16 mouse cellular contexts compared by ENCODE assay signal in the genomic region with DNA sequence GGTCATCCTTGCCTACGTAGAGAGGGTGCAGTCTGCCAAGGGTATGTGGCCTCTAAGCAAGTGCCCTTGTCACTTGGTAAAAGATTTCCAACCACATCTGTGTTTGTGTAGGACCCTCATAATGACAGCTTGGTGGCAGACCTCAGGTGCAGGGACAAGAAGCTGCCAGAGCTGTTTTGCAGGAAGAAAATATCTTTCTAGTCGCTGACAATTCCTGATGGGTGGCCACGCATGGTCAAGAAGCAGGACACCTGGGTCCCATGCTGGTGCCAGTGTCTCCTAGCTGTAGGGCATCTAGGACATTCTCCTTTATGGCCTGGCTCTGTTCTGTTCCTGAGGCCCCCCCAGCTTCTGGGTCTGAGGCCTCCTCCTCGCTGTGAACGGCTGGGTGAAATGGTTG. TPM values are rescaled to one million over a fixed set of nuclear protein-coding genes. Genes with fewer than 3 reads are reported as not detected.
DNase-seq lines count a peak whose midpoint lies in the region; ATAC-seq and TF ChIP-seq lines count a peak whose summit lies in the region.
"Had no signal": no experiment of that assay in that cellular context is flagged by ENCODE, and none has a peak within 500 bp of the region (broad histone marks: within the 10 kb centered on the region; RNA-seq: fewer than 3 reads in every experiment).

No protein-coding gene starts in this region.

- no peak overlapping the region for H3K4me2 ChIP-seq in forebrain, embryonic 15.5 days (replicated peaks)
- H3K4me2 ChIP-seq in hindbrain, embryonic 12.5 days (replicated peaks), result 0 out of 2 replicates have a peak overlapping the region, but pooled peaks have one; percentile 11
- H3K4me2 ChIP-seq in hindbrain, embryonic 13.5 days, result no peak overlapping the region
- H3K4me2 ChIP-seq in midbrain, embryonic 13.5 days (replicated peaks), result peak overlapping the region; percentile 11; the same call in 1 of the 2 replicates
- H3K4me2 ChIP-seq in midbrain, embryonic 14.5 days (ENCODE audit: low read length), result no peak overlapping the region
- no peak overlapping the region for H3K4me2 ChIP-seq in limb, embryonic 14.5 days (replicated peaks; ENCODE audit: low read depth, low read length, severe bottlenecking)
- H3K4me2 ChIP-seq: neural tube, embryonic 13.5 days had no signal

- no peak for ATAC-seq in forebrain, embryonic 15.5 days (replicated peaks)
- ATAC-seq in hindbrain, embryonic 12.5 days (ENCODE audit: low FRiP score), result no peak
- ATAC-seq in hindbrain, embryonic 13.5 days (ENCODE audit: low FRiP score), result no peak
- no peak for ATAC-seq in midbrain, embryonic 13.5 days
- no peak for ATAC-seq in midbrain, embryonic 14.5 days (ENCODE audit: low FRiP score, low TSS enrichment)
- no peak for ATAC-seq in limb, embryonic 14.5 days (ENCODE audit: low FRiP score, low read depth)
- ATAC-seq: CD4-positive, CD25-positive, alpha-beta regulatory T cell, adult 4 months; inflammation-experienced regulatory T-cells, adult 6 months; liver, embryonic 12.5 days had no signal

- peaks cover 38% of the 10 kb centered on the region for H3K27me3 ChIP-seq in forebrain, embryonic 10.5 days (ENCODE audit: poor library complexity, severe bottlenecking)
- H3K27me3 ChIP-seq in forebrain, embryonic 15.5 days, result no peaks in the 10 kb centered on the region
- peaks cover 12% of the 10 kb centered on the region; the same call in 1 of the 2 replicates for H3K27me3 ChIP-seq in hindbrain, embryonic 12.5 days
- H3K27me3 ChIP-seq in hindbrain, embryonic 13.5 days, result peaks cover 19% of the 10 kb centered on the region; the same call in 1 of the 2 replicates
- H3K27me3 ChIP-seq in midbrain, embryonic 13.5 days, result peaks cover 14% of the 10 kb centered on the region; the same call in 1 of the 2 replicates
- no peaks in the 10 kb centered on the region for H3K27me3 ChIP-seq in midbrain, embryonic 14.5 days (ENCODE audit: control insufficient read depth, insufficient read depth, low read length)
- H3K27me3 ChIP-seq in limb, embryonic 14.5 days (ENCODE audit: control insufficient read depth, insufficient read depth, low read length), result no peaks in the 10 kb centered on the region

- peaks cover 21% of the 10 kb centered on the region for H3K4me1 ChIP-seq in forebrain, embryonic 10.5 days
- H3K4me1 ChIP-seq in forebrain, embryonic 15.5 days, result peaks cover 12% of the 10 kb centered on the region
- no peaks in the 10 kb centered on the region for H3K4me1 ChIP-seq in hindbrain, embryonic 12.5 days
- H3K4me1 ChIP-seq in hindbrain, embryonic 13.5 days (replicated peaks), result peaks cover 8% of the 10 kb centered on the region
- H3K4me1 ChIP-seq in midbrain, embryonic 13.5 days (replicated peaks), result peaks cover 17% of the 10 kb centered on the region; the same call in 1 of the 2 replicates
- H3K4me1 ChIP-seq in midbrain, embryonic 14.5 days (ENCODE audit: control insufficient read depth, insufficient read depth, low read length), result no peaks in the 10 kb centered on the region
- H3K4me1 ChIP-seq in limb, embryonic 14.5 days (ENCODE audit: control insufficient read depth, insufficient read depth, low read length), result 0 out of 2 replicates have a peak, but pooled peaks cover 3% of the 10 kb centered on the region

- DNase-seq in forebrain, embryonic 10.5 days (ENCODE audit: extremely low spot score, low spot score), result no peak
- no peak for DNase-seq in midbrain, embryonic 14.5 days
- no peak for DNase-seq in limb, embryonic 14.5 days (ENCODE audit: low spot score)
- DNase-seq in layer of hippocampus, adult 9-11 months, result no peak
- DNase-seq: right cerebral cortex, postnatal 25 days had no signal

- 63% methylated on average over 5 of the region's 5 CpGs for WGBS in forebrain, embryonic 10.5 days
- WGBS in forebrain, embryonic 15.5 days, result 70% methylated on average over 5 of the region's 5 CpGs
- 68% methylated on average over 5 of the region's 5 CpGs for WGBS in hindbrain, embryonic 12.5 days
- WGBS in hindbrain, embryonic 13.5 days, result 64% methylated on average over 5 of the region's 5 CpGs
- WGBS in midbrain, embryonic 13.5 days, result 66% methylated on average over 5 of the region's 5 CpGs
- 64% methylated on average over 5 of the region's 5 CpGs for WGBS in midbrain, embryonic 14.5 days
- WGBS in limb, embryonic 14.5 days, result 59% methylated on average over 5 of the region's 5 CpGs

- H3K4me3 ChIP-seq in forebrain, embryonic 10.5 days, result peak overlapping the region; percentile 30; the same call in 1 of the 2 replicates
- H3K4me3 ChIP-seq in forebrain, embryonic 15.5 days, result no peak overlapping the region
- no peak overlapping the region for H3K4me3 ChIP-seq in hindbrain, embryonic 12.5 days
- no peak overlapping the region for H3K4me3 ChIP-seq in hindbrain, embryonic 13.5 days
- H3K4me3 ChIP-seq in midbrain, embryonic 13.5 days (replicated peaks), result no peak overlapping the region
- no peak overlapping the region for H3K4me3 ChIP-seq in midbrain, embryonic 14.5 days (replicated peaks; ENCODE audit: low read depth, low read length)
- no peak overlapping the region for H3K4me3 ChIP-seq in limb, embryonic 14.5 days (replicated peaks; ENCODE audit: low read length)
- H3K4me3 ChIP-seq: erythroblast, embryonic 14.5 days; liver, embryonic 12.5 days; neural tube, embryonic 13.5 days had no signal

- TF ChIP-seq POLR2A in limb, embryonic 14.5 days (IDR thresholded peaks at IDR 0.05; ENCODE audit: borderline replicate concordance, extremely low read depth, insufficient read depth, insufficient read length), result no peak

- H3K27ac ChIP-seq in forebrain, embryonic 10.5 days, result 0 out of 2 replicates have a peak overlapping the region, but pooled peaks have one; percentile 20
- no peak overlapping the region for H3K27ac ChIP-seq in forebrain, embryonic 15.5 days (replicated peaks)
- no peak overlapping the region for H3K27ac ChIP-seq in hindbrain, embryonic 12.5 days
- no peak overlapping the region for H3K27ac ChIP-seq in hindbrain, embryonic 13.5 days
- no peak overlapping the region for H3K27ac ChIP-seq in midbrain, embryonic 13.5 days
- no peak overlapping the region for H3K27ac ChIP-seq in midbrain, embryonic 14.5 days (replicated peaks; ENCODE audit: low read depth, low read length)
- H3K27ac ChIP-seq in limb, embryonic 14.5 days (replicated peaks; ENCODE audit: low read depth, low read length), result no peak overlapping the region
- H3K27ac ChIP-seq: kidney, postnatal 0 days; liver, embryonic 12.5 days; neural tube, embryonic 13.5 days had no signal

- H3K36me3 ChIP-seq in forebrain, embryonic 10.5 days (replicated peaks), result no peaks in the 10 kb centered on the region
- no peaks in the 10 kb centered on the region for H3K36me3 ChIP-seq in forebrain, embryonic 15.5 days
- no peaks in the 10 kb centered on the region for H3K36me3 ChIP-seq in hindbrain, embryonic 12.5 days
- no peaks in the 10 kb centered on the region for H3K36me3 ChIP-seq in hindbrain, embryonic 13.5 days
- H3K36me3 ChIP-seq in midbrain, embryonic 13.5 days, result no peaks in the 10 kb centered on the region
- H3K36me3 ChIP-seq in midbrain, embryonic 14.5 days (ENCODE audit: control insufficient read depth, insufficient read depth, low read length), result no peaks in the 10 kb centered on the region
- no peaks in the 10 kb centered on the region for H3K36me3 ChIP-seq in limb, embryonic 14.5 days (ENCODE audit: control insufficient read depth, insufficient read depth, low read length)
- H3K36me3 ChIP-seq: liver, embryonic 12.5 days; neural tube, embryonic 13.5 days had no signal

- H3K9me3 ChIP-seq in forebrain, embryonic 10.5 days, result no peaks in the 10 kb centered on the region
- H3K9me3 ChIP-seq in forebrain, embryonic 15.5 days, result no peaks in the 10 kb centered on the region
- no peaks in the 10 kb centered on the region for H3K9me3 ChIP-seq in hindbrain, embryonic 12.5 days (replicated peaks)
- H3K9me3 ChIP-seq in hindbrain, embryonic 13.5 days, result no peaks in the 10 kb centered on the region
- H3K9me3 ChIP-seq in midbrain, embryonic 13.5 days, result no peaks in the 10 kb centered on the region
- no peaks in the 10 kb centered on the region for H3K9me3 ChIP-seq in midbrain, embryonic 14.5 days (ENCODE audit: control insufficient read depth, low read length)
- no peaks in the 10 kb centered on the region; the same call in 1 of the 2 replicates for H3K9me3 ChIP-seq in limb, embryonic 14.5 days (ENCODE audit: control insufficient read depth, low read length)
- H3K9me3 ChIP-seq: liver, embryonic 12.5 days; neural tube, embryonic 13.5 days had no signal

- H3K9ac ChIP-seq in forebrain, embryonic 15.5 days (replicated peaks), result no peak overlapping the region
- H3K9ac ChIP-seq in hindbrain, embryonic 12.5 days, result no peak overlapping the region
- H3K9ac ChIP-seq in hindbrain, embryonic 13.5 days, result no peak overlapping the region
- H3K9ac ChIP-seq in midbrain, embryonic 13.5 days (replicated peaks), result no peak overlapping the region
- H3K9ac ChIP-seq in midbrain, embryonic 14.5 days (replicated peaks; ENCODE audit: low read length), result no peak overlapping the region
- H3K9ac ChIP-seq in limb, embryonic 14.5 days (ENCODE audit: low read depth, low read length, severe bottlenecking), result 0 out of 2 replicates have a peak overlapping the region, but pooled peaks have one; percentile 0
- H3K9ac ChIP-seq: liver, embryonic 12.5 days; lung, embryonic 14.5 days; neural tube, embryonic 13.5 days had no signal

RNA-seq across cellular contexts. Expression of a gene that starts 18.1 kb away (rescaled TPM):
- polyA plus RNA-seq in forebrain, embryonic 10.5 days (2016; fragmentation: Nextera tagmentation; extraction: Ambion mirVana), result not detected in 2 replicates
- not detected in 2 replicates for polyA plus RNA-seq in forebrain, embryonic 15.5 days (2015; fragmentation: Nextera tagmentation; extraction: Ambion mirVana)
- polyA plus RNA-seq in hindbrain, embryonic 12.5 days (2016; fragmentation: Nextera tagmentation; extraction: Ambion mirVana), result not detected in 2 replicates
- polyA plus RNA-seq in hindbrain, embryonic 13.5 days (2015; fragmentation: Nextera tagmentation; extraction: Ambion mirVana), result 0.08 TPM in 1 of 2 replicates, not detected in the other
- not detected in 2 replicates for polyA plus RNA-seq in midbrain, embryonic 13.5 days (2015; fragmentation: Nextera tagmentation; extraction: Ambion mirVana)
- polyA plus RNA-seq in midbrain, embryonic 14.5 days (2014; fragmentation: Nextera tagmentation; extraction: Ambion mirVana), result 0.04 TPM in 1 of 2 replicates, not detected in the other
- polyA plus RNA-seq in limb, embryonic 14.5 days (2012; rRNA removed), result 2.3 and 2.7 TPM in 2 replicates
- 4.5 and 5.0 TPM in 2 replicates for polyA plus RNA-seq in limb, embryonic 14.5 days (2014; fragmentation: Nextera tagmentation; extraction: Ambion mirVana)
- polyA plus RNA-seq: CD4-positive, CD25-positive, alpha-beta regulatory T cell, adult 4 months; erythroblast, embryonic 14.5 days; inflammation-experienced regulatory T-cells, adult 6 months; kidney, postnatal 0 days; liver, embryonic 12.5 days; neural tube, embryonic 13.5 days had no signal

RNA-seq across cellular contexts. Expression of a gene that starts 38.8 kb away (rescaled TPM):
- polyA plus RNA-seq in forebrain, embryonic 10.5 days (2016; fragmentation: Nextera tagmentation; extraction: Ambion mirVana), result 0.02 and 0.11 TPM in 2 replicates
- 0.51 and 0.67 TPM in 2 replicates for polyA plus RNA-seq in forebrain, embryonic 15.5 days (2015; fragmentation: Nextera tagmentation; extraction: Ambion mirVana)
- polyA plus RNA-seq in hindbrain, embryonic 12.5 days (2016; fragmentation: Nextera tagmentation; extraction: Ambion mirVana), result 0.10 and 0.13 TPM in 2 replicates
- polyA plus RNA-seq in hindbrain, embryonic 13.5 days (2015; fragmentation: Nextera tagmentation; extraction: Ambion mirVana), result 0.31 and 0.57 TPM in 2 replicates
- 0.44 and 1.1 TPM in 2 replicates for polyA plus RNA-seq in midbrain, embryonic 13.5 days (2015; fragmentation: Nextera tagmentation; extraction: Ambion mirVana)
- 1.0 and 1.2 TPM in 2 replicates for polyA plus RNA-seq in midbrain, embryonic 14.5 days (2014; fragmentation: Nextera tagmentation; extraction: Ambion mirVana)
- polyA plus RNA-seq in limb, embryonic 14.5 days (2012; rRNA removed), result 0.35 and 0.37 TPM in 2 replicates
- polyA plus RNA-seq in limb, embryonic 14.5 days (2014; fragmentation: Nextera tagmentation; extraction: Ambion mirVana), result 0.07 and 0.18 TPM in 2 replicates
- polyA plus RNA-seq: erythroblast, embryonic 14.5 days had no signal

Comparison
In these comparisons a context has a peak if more than half of its experiments do, and no peak if none do; other contexts are left out.
1. H3K4me2 ChIP-seq: peak in hindbrain, embryonic 12.5 days (single experiment) and midbrain, embryonic 13.5 days (single experiment); none in forebrain, embryonic 15.5 days (single experiment), hindbrain, embryonic 13.5 days (single experiment), midbrain, embryonic 14.5 days (single experiment) and limb, embryonic 14.5 days (single experiment).